ENCODE assay signal across 14 mouse cellular contexts in the genomic region with DNA sequence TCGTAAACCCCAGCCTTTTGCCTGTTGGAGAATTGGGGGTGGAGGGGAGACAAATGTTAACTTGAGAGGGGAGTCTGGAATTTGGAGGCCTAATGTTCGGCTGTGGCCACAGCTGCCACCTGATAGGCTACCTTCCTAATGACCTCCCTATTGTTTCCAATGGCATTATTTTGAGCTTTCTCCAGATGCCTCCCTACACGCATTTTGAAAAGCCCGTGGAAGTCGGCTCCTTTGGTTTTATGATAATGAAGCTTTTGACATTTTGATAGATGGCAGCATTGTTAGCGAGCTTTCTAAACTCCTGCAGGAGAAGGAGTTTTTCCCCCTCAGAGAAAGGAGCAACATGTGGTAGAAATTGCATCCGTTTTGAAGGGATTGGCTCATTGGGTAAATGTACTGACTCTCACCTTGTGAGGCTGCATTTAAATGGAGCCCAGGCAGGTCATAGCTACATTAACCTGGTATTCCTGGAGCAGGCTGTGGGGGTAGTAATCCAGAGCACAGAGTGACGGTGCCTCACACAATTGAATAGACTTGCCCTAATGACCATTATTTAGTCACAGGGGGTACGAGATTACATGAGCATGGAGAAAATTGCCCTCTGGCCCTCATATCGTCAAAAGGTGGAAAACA.
DNase-seq lines count a peak whose midpoint lies in the region; ATAC-seq and TF ChIP-seq lines count a peak whose summit lies in the region.
"Had no signal": no experiment of that assay in that cellular context is flagged by ENCODE, and none has a peak within 500 bp of the region (broad histone marks: within the 10 kb centered on the region; RNA-seq: fewer than 3 reads in every experiment).

No protein-coding gene starts in this region.

- H3K4me2 ChIP-seq in forebrain, embryonic 11.5 days (ENCODE audit: low read depth, low read length, severe bottlenecking), result no peak overlapping the region
- no peak overlapping the region for H3K4me2 ChIP-seq in forebrain, embryonic 12.5 days
- no peak overlapping the region for H3K4me2 ChIP-seq in forebrain, postnatal 0 days (ENCODE audit: low read depth)
- H3K4me2 ChIP-seq in heart, embryonic 12.5 days, result no peak overlapping the region
- H3K4me2 ChIP-seq: embryonic facial prominence, embryonic 12.5 days; lung, embryonic 15.5 days had no signal

- H3K36me3 ChIP-seq in forebrain, embryonic 11.5 days (ENCODE audit: control insufficient read depth, insufficient read depth, low read length), result no peaks in the 10 kb centered on the region
- H3K36me3 ChIP-seq in forebrain, embryonic 12.5 days (replicated peaks), result no peaks in the 10 kb centered on the region
- H3K36me3 ChIP-seq in ES-Bruce4 (ENCODE audit: control insufficient read depth, insufficient read depth, low read length, poor library complexity, severe bottlenecking), result no peaks in the 10 kb centered on the region
- H3K36me3 ChIP-seq in forebrain, postnatal 0 days (ENCODE audit: insufficient read depth), result no peaks in the 10 kb centered on the region
- H3K36me3 ChIP-seq in heart, embryonic 12.5 days, result no peaks in the 10 kb centered on the region
- H3K36me3 ChIP-seq: embryonic facial prominence, embryonic 12.5 days; lung, embryonic 15.5 days had no signal

- H3K4me3 ChIP-seq in forebrain, embryonic 11.5 days (ENCODE audit: low read depth, low read length), result no peak overlapping the region
- H3K4me3 ChIP-seq in forebrain, embryonic 12.5 days (replicated peaks), result no peak overlapping the region
- no peak overlapping the region for H3K4me3 ChIP-seq in ES-Bruce4 (ENCODE audit: low read depth, low read length)
- no peak overlapping the region for H3K4me3 ChIP-seq in forebrain, postnatal 0 days (ENCODE audit: low read depth, low read length)
- no peak overlapping the region for H3K4me3 ChIP-seq in heart, embryonic 12.5 days
- H3K4me3 ChIP-seq: embryonic facial prominence, embryonic 12.5 days; lung, embryonic 15.5 days had no signal

- no peaks in the 10 kb centered on the region for H3K9me3 ChIP-seq in forebrain, embryonic 11.5 days (ENCODE audit: control insufficient read depth, low read length)
- no peaks in the 10 kb centered on the region for H3K9me3 ChIP-seq in forebrain, embryonic 12.5 days
- 0 out of 2 replicates have a peak, but pooled peaks cover 2% of the 10 kb centered on the region for H3K9me3 ChIP-seq in ES-Bruce4 (replicated peaks; ENCODE audit: control insufficient read depth, insufficient read depth, low read length, poor library complexity, severe bottlenecking)
- no peaks in the 10 kb centered on the region for H3K9me3 ChIP-seq in forebrain, postnatal 0 days (ENCODE audit: low read length)
- no peaks in the 10 kb centered on the region for H3K9me3 ChIP-seq in heart, embryonic 12.5 days (replicated peaks)
- H3K9me3 ChIP-seq: embryonic facial prominence, embryonic 12.5 days; lung, embryonic 15.5 days had no signal

- ATAC-seq in forebrain, embryonic 11.5 days (replicated peaks; ENCODE audit: low FRiP score), result peak; percentile 45
- no peak for ATAC-seq in forebrain, embryonic 12.5 days (ENCODE audit: low FRiP score)
- ATAC-seq in forebrain, postnatal 0 days, result peak; percentile 62; the same call in 1 of the 2 replicates
- no peak for ATAC-seq in heart, embryonic 12.5 days (ENCODE audit: insufficient number of reproducible peaks, low FRiP score)
- ATAC-seq: intestine, postnatal 0 days had no signal

- TF ChIP-seq EP300 in ES-Bruce4 (IDR thresholded peaks at IDR 0.05; ENCODE audit: insufficient read depth, low read depth, low read length), result no peak

- peaks cover 11% of the 10 kb centered on the region; the same call in 1 of the 2 replicates for H3K4me1 ChIP-seq in forebrain, embryonic 11.5 days (replicated peaks; ENCODE audit: control insufficient read depth, insufficient read depth, low read length)
- H3K4me1 ChIP-seq in forebrain, embryonic 12.5 days, result peaks cover 25% of the 10 kb centered on the region
- H3K4me1 ChIP-seq in ES-Bruce4 (ENCODE audit: control insufficient read depth, insufficient read depth, low read length), result peaks cover 3% of the 10 kb centered on the region
- H3K4me1 ChIP-seq in forebrain, postnatal 0 days (ENCODE audit: insufficient read depth), result no peaks in the 10 kb centered on the region
- no peaks in the 10 kb centered on the region for H3K4me1 ChIP-seq in heart, embryonic 12.5 days (replicated peaks)
- H3K4me1 ChIP-seq: embryonic facial prominence, embryonic 12.5 days; lung, embryonic 15.5 days had no signal

- 7% methylated on average over 10 of the region's 10 CpGs for WGBS in forebrain, embryonic 11.5 days
- 9% methylated on average over 10 of the region's 10 CpGs for WGBS in forebrain, embryonic 12.5 days
- WGBS in forebrain, postnatal 0 days, result 18% methylated on average over 10 of the region's 10 CpGs
- WGBS in heart, embryonic 12.5 days, result 46% methylated on average over 10 of the region's 10 CpGs

- no peak for TF ChIP-seq POLR2A in ES-Bruce4 (IDR thresholded peaks at IDR 0.05; ENCODE audit: insufficient read depth, low read length)

- TF ChIP-seq CTCF in ES-Bruce4 (IDR thresholded peaks at IDR 0.05; ENCODE audit: low read depth, low read length), result no peak
- TF ChIP-seq CTCF in forebrain, postnatal 0 days (IDR thresholded peaks at IDR 0.05; ENCODE audit: low read depth), result no peak

- intact Hi-C loops in left cerebral cortex, postnatal 25 days (cut with DNase I), result no loop called here

- H3K9ac ChIP-seq in forebrain, embryonic 11.5 days (ENCODE audit: low read length), result no peak overlapping the region
- no peak overlapping the region for H3K9ac ChIP-seq in forebrain, embryonic 12.5 days
- H3K9ac ChIP-seq in ES-Bruce4 (ENCODE audit: low read depth, poor library complexity, severe bottlenecking), result no peak overlapping the region
- H3K9ac ChIP-seq in forebrain, postnatal 0 days, result no peak overlapping the region
- H3K9ac ChIP-seq in heart, embryonic 12.5 days, result no peak overlapping the region
- H3K9ac ChIP-seq: embryonic facial prominence, embryonic 12.5 days; lung, embryonic 15.5 days had no signal

- H3K27ac ChIP-seq in forebrain, embryonic 11.5 days (ENCODE audit: low read depth, low read length), result no peak overlapping the region
- H3K27ac ChIP-seq in forebrain, embryonic 12.5 days, result no peak overlapping the region
- peak overlapping the region; percentile 61 for H3K27ac ChIP-seq in ES-Bruce4 (ENCODE audit: insufficient read depth, low read length)
- H3K27ac ChIP-seq in forebrain, postnatal 0 days (ENCODE audit: low read depth, low read length), result no peak overlapping the region
- no peak overlapping the region for H3K27ac ChIP-seq in heart, embryonic 12.5 days (ENCODE audit: poor library complexity, severe bottlenecking)
- H3K27ac ChIP-seq: embryonic facial prominence, embryonic 12.5 days; lung, embryonic 15.5 days had no signal

- no peak for DNase-seq in forebrain, embryonic 11.5 days (ENCODE audit: low spot score)
- DNase-seq in forebrain, postnatal 0 days, result no peak
- peak; percentile 32 for DNase-seq in kidney, adult 9 months
- DNase-seq in left cerebral cortex, postnatal 25 days (ENCODE audit: low spot score in 2 of 2), result no peak
- DNase-seq in right cerebral cortex, postnatal 36 days (ENCODE audit: low spot score in 2 of 2), result no peak
- DNase-seq: cerebellum, adult 2 months; layer of hippocampus, postnatal 36 days; thymus, adult 2 months had no signal

- 0 out of 2 replicates have a peak, but pooled peaks cover 2% of the 10 kb centered on the region for H3K27me3 ChIP-seq in forebrain, embryonic 11.5 days (ENCODE audit: control insufficient read depth, insufficient read depth, low read length)
- peaks cover 5% of the 10 kb centered on the region; the same call in 1 of the 2 replicates for H3K27me3 ChIP-seq in forebrain, embryonic 12.5 days
- H3K27me3 ChIP-seq in ES-Bruce4 (ENCODE audit: control insufficient read depth, insufficient read depth, low read length, poor library complexity, severe bottlenecking), result no peaks in the 10 kb centered on the region
- no peaks in the 10 kb centered on the region; the same call in 1 of the 2 replicates for H3K27me3 ChIP-seq in forebrain, postnatal 0 days (ENCODE audit: insufficient read depth, low read length)
- peaks cover 5% of the 10 kb centered on the region; the same call in 1 of the 2 replicates for H3K27me3 ChIP-seq in heart, embryonic 12.5 days (replicated peaks)
- H3K27me3 ChIP-seq: embryonic facial prominence, embryonic 12.5 days; lung, embryonic 15.5 days had no signal

Comparison
In these comparisons a context has a peak if more than half of its experiments do, and no peak if none do; other contexts are left out.
1. ATAC-seq: peak in forebrain, embryonic 11.5 days (single experiment) and forebrain, postnatal 0 days (single experiment); none in forebrain, embryonic 12.5 days (single experiment) and heart, embryonic 12.5 days (single experiment).